Mouse (Mus musculus) ES-E14 (cell line): Measurements from ENCODE around the gene Col1a1.

Experiments used
- CHD2 ChIP-seq: IDR thresholded peaks from 2 replicates; pipeline ENCODE4 v1.6.1; 2014; ENCODE audit warnings: mild to moderate bottlenecking, low read depth, low read length, inconsistent platforms
- HCFC1 ChIP-seq: IDR thresholded peaks from 2 replicates; pipeline ENCODE4 v1.6.1; 2012; ENCODE audit warnings: low read length, inconsistent platforms, borderline replicate concordance; ENCODE audit not compliant: insufficient read depth
- MAFK ChIP-seq: IDR thresholded peaks from 2 replicates; pipeline ENCODE4 v1.6.1; 2014; ENCODE audit warnings: mild to moderate bottlenecking, low read depth, low read length, inconsistent platforms; ENCODE audit not compliant: insufficient read depth
- ZC3H11A ChIP-seq: IDR thresholded peaks from 2 replicates; pipeline ENCODE4 v1.6.1; 2012; ENCODE audit warnings: low read depth, mild to moderate bottlenecking, inconsistent platforms, low read length, borderline replicate concordance
- ZNF384 ChIP-seq: IDR thresholded peaks from 2 replicates; pipeline ENCODE4 v1.6.1; 2012; ENCODE audit warnings: low read depth, low read length, inconsistent platforms

GRCm38 (mm10) chr11:94933584-94933983 lies 2.4 kb upstream of the Col1a1 start:
- TF ChIP-seq CHD2 (no peak), MAFK (no peak), ZNF384 (no peak), ZC3H11A (no peak), HCFC1 (no peak)
